Mouse (Mus musculus) lung, postnatal 4 days (tissue): ENCODE results near the gene Nat8l.
"Not testable (repeated sequence)": the region's sequence is repeated elsewhere in the genome, so short reads cannot be mapped to it uniquely, and the experiment has no call there.

Experiments
- DNase-seq, 2 experiments: peaks; one replicate each; pipeline ENCODE4 v3.0.0; 2021

Nat8l gene

GRCm38 (mm10) chr5:33995843-33996693 lies at the start of gene Nat8l:
TSS of gene Nat8l (plus strand) at chr5:33995984.
- peak; percentile 58 to 64 for DNase-seq

DNA sequence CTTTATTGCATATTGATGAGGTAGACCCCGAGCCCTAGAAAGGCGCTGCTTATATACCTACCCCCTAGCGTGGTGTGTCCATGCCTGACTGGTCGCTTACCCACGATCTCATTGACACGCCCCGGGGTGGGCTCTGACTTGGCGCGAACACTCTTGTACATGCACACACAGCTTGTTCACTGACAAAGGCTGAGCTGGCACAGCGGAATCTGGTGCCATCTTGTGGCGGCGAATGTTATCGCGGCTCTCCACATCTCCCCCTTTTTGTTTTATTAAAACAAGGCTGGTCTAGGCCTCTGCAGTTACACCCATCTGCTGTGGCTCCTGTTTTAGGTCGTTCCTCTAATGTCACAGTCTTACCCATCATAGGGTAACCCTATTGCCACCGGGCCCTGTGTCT lies 48.7 kb upstream of the Nat8l start:
- DNase-seq = not testable (repeated sequence)

- no peak for DNase-seq
Observed at GRCm38 (mm10) chr5:33948314-33948713, 47.5 kb upstream of the Nat8l start.

DNA sequence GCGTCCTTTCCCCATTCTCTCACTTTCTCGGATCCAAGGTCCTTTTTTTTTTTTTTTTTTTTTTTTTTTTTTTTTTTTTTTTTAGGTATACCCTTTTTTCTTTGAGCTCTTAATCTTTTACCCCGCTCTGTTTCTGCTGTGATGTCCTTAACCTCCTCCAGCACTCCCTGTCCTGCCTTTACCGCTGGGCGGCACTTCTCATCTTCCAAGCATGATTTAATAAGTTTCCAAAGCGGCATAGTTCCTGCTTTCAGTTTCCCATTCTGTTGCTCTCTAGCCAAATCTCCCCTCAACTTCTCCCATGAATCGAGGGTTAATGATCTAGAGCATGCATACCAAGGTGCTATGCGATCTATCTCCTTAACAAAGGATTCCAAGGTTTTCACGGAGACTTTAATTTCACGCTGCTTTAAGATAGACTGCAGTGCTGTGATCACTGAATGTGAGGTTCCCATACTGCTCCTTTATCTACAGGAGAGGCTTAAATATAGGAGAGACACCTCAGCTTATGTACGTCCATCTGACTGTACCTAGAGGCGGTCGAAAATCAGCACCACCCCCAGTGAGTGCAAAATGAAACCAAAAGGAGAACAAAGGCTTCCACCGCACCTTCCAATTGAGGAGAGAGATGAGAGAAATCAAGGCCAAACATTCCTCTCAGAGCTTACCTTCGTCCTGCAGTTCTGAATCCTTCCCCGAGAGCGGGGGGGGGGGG lies 42.2 kb upstream of the Nat8l start:
- DNase-seq = no peak

- peak; percentile 74 to 83 for DNase-seq
Observed at GRCm38 (mm10) chr5:33954354-33954753, 41.4 kb upstream of the Nat8l start.

- DNase-seq = no peak
Observed at GRCm38 (mm10) chr5:33955868-33956267, 39.9 kb upstream of the Nat8l start.

GRCm38 (mm10) chr5:33959382-33959781 lies 36.4 kb upstream of the Nat8l start:
- no peak for DNase-seq

- DNase-seq = no peak
Observed at GRCm38 (mm10) chr5:33974736-33975135, 21.0 kb upstream of the Nat8l start.

DNA sequence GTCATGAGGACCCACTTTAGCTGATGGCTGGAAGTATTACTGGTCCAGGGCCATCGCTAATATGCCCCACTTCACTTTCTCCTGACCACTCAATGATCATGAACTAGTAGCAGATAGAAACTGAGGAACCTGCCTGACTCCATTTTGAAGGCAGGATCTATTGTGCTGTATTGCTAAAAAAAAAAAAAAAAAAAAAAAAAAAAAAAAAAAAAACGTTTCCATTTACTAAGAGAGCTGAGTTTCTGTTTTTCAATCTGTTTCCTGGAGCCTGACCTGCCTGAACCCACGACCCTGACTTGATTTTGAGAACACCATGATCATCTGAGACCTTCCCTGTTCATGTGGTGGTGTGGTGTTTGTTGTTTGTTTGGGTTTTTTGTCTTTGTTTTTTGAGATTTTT lies 19.5 kb upstream of the Nat8l start:
- DNase-seq = no peak

DNA sequence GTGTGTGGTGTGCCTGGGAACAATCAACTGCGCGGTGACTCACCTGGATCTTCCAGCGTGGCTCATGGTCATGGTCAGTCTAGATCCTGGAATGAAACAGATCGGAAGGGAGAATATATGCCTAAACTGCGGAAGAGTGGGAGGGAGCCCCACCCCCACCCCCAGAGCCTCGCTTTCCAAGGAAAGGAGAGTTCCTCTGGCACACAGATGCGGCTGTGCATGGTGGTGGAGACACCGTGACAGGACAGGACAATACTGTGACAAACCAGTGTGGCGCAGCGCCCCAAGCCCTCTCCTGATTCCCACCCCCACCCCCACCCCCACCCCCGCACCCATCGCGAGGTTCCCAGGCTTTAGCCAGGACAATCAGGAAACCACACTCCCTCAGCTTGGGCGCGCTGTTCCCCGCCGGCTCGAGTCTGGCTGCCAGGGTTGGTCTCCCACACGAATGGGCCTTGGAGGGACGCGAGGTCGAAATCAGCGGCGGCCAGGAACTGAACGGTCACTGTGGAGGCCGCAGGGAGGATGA lies 13.0 kb upstream of the Nat8l start:
- no peak for DNase-seq

- peak; percentile 83 to 87 for DNase-seq
Observed at GRCm38 (mm10) chr5:33983309-33984121, 12.3 kb upstream of the Nat8l start, which contains the start of gene Gm1673. TSS of gene Gm1673 (plus strand) at chr5:33983433.

DNA sequence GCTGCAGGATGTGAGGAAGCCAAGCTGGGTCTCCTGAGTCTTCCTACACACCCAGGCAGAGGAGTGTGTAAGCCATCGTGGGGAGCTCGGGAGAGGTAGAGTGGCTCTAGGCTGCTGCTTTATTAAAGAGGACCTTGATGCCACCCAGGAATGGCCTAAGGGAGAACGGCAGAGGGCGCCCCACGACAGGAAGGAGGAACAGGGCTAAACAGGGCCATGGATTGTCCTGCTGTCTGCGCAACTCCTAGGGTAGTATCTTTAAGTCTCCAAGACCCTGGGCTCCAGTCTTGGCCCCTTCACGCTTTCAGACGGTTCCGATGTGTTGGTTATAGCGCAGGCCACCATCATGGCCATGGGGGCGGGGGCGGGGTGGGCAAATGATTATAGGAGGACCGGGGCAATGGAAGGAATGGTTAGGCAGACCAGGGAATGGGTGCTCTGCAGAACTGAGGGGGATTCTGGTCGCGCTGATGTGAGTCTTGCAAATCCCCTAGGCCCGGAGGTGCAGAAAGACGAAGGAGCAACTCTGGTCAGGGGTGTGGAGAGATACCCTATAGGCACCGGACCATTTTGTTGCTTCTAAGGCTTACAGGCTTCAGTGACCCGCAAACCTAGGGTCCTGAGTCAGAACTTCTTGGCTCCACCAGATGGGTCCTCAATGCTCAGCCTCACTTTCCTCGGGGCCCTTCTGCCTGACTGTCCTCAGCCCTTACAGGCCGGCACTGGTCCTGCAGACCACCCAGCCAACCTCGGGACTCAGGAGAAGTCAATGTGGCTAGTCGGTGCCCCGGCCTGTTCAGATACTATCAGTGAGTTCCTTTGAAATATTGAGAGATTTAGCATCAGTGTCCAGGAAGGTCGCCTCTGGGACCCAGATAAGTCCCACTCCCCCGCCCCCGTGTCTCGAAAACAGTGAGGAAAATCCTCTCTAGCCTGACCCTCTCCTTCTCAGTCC lies 836 bp upstream of the Nat8l start:
- peak; percentile 33 to 55 for DNase-seq

GRCm38 (mm10) chr5:33996694-33997045 lies 886 bp downstream of the Nat8l start:
- DNase-seq = no peak

GRCm38 (mm10) chr5:33997051-33997741 lies 1.4 kb downstream of the Nat8l start:
- peak; percentile 45 to 62 for DNase-seq

GRCm38 (mm10) chr5:33997829-33998504 lies 2.2 kb downstream of the Nat8l start:
- peak in 1 of 2 experiments; percentile 18 for DNase-seq

DNA sequence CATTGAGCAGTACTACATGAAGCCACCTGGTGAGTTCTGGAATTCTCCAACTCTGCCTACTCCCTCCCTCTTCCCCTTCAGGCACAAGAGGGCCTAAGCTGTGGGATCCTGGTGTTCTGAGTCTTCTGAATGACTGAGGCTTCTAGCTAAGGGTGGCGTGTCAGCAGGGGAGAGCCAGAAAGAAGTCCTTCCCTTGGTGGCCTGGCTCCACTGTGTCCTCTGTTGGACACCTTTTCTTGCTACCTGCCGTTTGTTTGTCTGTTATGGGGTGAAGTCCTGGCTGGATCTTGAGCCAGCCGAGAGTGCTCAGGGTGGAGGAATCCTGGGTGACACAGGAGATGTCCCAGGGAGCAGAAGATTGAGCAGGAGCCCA lies 2.7 kb downstream of the Nat8l start:
- no peak for DNase-seq

- DNase-seq = peak in 1 of 2 experiments; percentile 17
Observed at GRCm38 (mm10) chr5:33999466-34000090, 3.8 kb downstream of the Nat8l start.

DNA sequence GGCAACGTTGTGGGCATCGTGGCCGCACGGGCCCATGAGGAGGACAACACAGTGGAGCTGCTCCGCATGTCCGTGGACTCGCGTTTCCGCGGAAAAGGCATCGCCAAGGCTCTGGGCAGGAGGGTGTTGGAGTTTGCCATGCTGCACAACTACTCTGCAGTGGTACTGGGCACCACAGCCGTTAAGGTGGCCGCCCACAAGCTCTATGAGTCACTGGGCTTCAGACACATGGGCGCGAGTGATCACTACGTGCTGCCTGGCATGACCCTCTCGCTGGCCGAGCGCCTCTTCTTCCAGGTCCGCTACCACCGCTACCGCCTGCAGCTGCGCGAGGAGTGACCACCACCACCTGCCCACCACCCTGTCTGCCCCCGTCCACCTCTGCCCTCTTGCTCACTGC lies 5.0 kb downstream of the Nat8l start:
- DNase-seq = peak in 1 of 2 experiments; percentile 15

- peak in 1 of 2 experiments; percentile 17 for DNase-seq
Observed at GRCm38 (mm10) chr5:34001401-34001800, 5.6 kb downstream of the Nat8l start.

DNA sequence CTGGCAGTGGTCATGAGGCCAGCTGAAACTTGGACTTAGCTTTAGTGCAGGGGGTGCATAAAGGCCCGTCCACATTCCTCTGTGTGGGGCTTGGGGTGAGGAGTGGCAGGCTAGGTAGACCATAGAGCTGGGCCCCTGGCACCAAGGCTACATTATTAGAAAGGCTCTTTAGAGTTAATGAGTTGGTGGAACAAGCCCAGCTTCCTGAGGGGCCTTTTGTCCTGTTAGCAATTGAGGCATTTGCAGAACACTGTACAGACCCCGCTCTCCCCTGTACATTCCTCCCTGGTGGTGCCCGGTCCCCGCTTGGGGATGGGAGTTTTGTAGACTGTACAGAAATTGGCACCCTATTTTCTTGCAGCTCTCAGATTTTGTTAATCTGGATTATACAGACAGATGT lies 6.9 kb downstream of the Nat8l start:
- DNase-seq = no peak
